Mouse (Mus musculus) adrenal gland, adult 18-20 months (tissue): ENCODE measurements around the gene Zfp473. TPM values are rescaled to one million over a fixed set of nuclear protein-coding genes. Genes with fewer than 3 reads are reported as not detected.
"Not testable (repeated sequence)": the region's sequence is repeated elsewhere in the genome, so short reads cannot be mapped to it uniquely, and the experiment has no call there.

Experiments used
- DNase-seq, 2 experiments: peaks; one replicate each; pipeline ENCODE4 v3.0.0; 2021 to 2022; ENCODE audit warnings: low spot score in 2 of 2
- total RNA-seq, 2 experiments: library from RNA; stranded (reverse); gene quantifications; 1 replicate in 1 of 2; 2 replicates in 1 of 2; pipeline ENCODE4 v1.2.3; 2021

Zfp473 gene
- total RNA-seq, 2 experiments from 2014 or later = 0.30 to 0.51 TPM

DNA sequence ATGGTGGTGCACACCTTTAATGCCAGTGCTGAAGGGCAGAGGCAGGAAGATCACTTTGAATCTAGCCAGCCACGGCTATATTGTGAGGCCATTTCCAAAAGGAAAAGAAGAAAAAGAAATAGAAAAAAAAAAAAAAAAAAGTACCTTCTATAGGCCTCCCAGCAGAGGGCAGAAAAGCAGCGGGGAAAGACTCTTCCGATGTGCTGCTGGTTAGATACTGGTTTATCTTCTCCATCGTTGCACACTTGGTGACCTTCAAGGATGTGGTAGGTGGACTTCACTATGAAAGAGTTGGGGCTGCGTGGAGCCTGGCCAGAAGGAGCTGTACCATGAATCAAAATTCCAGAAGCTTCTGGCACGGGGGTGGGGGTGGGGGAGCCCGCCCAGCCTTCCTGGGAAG, 26.5 kb downstream of the Zfp473 start:
- no peak for DNase-seq

DNA sequence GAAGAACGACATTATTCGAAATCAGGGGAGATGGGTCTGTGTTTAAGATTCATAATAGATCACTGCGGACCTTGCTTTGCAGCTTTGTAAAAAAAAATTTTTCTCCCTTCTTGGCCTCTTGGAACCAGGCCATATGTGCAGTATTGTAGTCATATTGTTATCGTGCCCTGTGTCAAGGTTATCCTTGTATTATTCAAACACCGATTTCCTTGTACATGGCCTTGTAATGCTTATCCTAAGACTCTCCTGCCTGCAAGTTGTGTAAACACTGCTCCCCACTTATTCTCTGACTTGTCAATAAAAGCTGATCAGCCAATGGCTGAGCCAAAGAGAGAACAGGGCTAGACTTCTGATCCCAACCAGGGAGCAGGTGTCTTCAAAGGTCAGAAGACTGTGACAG, 28.8 kb downstream of the Zfp473 start:
- DNase-seq = no peak

DNA sequence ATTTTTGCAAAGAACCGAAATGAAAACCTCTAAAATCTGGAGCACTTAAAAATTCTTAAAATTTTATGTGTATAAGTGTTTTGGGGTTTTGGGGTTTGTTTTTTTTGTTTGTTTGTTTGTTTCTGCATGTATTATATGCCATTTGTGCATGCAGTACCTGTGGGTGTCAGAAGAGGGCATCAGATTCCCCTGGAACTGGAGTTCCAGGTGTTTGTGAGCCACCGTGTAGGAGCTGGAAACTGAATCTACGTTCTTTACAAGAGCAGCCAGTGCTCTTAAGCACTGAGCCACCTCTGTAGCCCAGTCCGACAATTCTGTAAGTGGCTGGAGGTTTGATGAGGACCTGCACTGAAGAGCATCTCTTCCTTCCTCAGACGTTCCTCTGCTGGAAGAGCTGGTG, 41.0 kb downstream of the Zfp473 start:
- no peak for DNase-seq

DNA sequence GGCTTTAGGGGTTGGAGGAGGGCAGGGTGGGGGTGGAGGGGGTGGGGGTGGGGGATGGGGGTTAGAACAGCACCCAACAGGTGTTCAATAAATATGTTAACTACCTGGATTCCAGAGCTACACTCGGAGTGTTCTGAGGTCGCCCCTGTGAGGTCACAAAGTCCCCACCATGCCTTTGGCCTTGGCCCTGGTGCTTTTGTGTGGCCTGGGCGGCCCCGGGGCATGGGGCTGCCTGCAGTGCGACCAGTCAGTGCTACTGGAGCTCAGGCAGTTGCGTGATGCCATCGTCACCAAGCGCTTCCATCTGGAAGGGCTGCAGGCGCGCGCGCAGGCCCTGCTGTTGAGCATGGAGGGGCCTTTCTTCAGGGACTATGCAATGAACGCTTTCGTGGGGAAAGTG, 42.3 kb downstream of the Zfp473 start, which contains the start of gene Izumo2:
TSS of gene Izumo2 (plus strand) at position 169 of the 400 bp plus-strand sequence.
- no peak for DNase-seq

DNA sequence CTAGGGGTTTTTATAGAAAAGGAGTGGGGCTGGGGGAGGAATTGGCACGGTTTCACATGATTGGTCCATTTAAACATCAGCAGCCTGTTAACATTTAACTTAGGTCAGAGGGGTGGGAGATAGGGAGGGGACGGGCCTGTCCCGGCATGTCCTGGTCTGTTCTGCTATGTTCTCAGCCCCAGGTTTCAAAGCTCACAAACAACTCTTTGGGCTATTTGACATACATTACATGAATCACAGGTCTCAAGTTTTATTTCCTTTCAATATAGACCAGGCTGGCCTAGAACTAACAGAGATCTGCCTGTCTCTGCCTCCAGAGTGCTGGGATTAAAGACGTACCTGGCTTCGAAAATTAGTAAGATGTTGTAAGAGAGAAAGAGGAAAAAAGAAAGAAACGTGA, 42.8 kb downstream of the Zfp473 start:
- DNase-seq = not testable (repeated sequence)

DNA sequence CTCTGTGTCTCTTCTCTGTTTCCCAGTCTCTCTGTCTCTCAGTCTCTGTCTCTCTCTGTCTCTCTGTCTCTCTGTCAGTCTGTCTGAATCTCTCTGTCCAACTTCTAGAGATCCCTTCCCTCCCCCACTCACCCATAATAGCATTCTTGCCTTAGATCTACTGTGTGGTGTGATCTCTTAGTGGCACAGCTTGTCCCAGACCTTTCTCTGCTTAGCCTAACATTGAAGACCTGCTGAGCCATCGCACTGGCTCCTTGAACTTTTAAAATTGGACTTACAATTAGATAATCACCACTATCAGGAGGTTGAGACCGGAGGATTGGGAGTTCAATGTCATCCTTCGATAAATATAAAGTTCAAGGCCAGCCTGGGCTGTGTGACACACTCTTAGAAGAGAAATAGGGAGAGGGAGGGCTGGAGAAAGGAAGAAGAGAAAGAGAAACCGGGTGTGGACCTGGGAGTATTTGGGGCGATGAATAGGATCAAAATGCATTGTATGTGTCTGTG, 43.6 kb downstream of the Zfp473 start:
- peak in 1 of 2 experiments; percentile 24 for DNase-seq

DNA sequence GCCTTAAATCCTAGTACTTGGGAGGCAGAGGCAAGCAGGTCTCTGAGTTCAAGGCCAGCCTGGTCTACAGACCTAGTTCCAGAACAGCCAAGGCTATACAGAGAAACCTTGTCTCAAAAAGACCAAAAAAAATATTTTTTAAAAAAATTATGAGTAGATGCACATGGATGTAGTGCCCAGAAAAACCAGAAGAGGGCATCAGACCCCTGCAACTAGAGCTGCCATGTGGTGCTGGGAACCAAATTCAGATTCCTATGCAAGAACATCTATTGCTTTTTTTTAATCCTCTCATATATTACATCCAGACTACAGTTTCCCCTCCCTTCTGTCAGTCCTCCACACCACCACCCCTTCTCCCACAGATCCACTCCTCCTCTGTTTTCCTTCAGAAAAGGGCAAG, 44.5 kb downstream of the Zfp473 start:
- DNase-seq = no peak

DNA sequence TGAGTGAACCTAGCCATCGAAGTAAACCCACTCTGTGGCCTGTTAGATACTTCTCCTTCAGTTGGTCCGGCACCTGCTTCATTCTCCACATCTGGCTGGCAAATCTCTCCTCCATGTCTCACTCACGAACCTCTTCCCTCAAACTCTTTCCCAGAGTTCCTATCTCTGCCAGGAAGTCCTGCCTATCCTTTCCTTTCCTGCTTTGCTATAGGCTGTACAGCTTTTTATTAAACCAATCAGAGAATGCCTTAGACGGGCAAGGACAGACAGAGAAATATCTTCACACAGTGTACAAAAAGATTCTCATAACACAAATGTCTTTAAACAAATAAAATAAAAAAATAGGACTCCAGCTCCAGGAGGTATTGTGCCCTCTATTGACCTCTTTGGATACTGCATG, 45.8 kb downstream of the Zfp473 start:
- no peak for DNase-seq

DNA sequence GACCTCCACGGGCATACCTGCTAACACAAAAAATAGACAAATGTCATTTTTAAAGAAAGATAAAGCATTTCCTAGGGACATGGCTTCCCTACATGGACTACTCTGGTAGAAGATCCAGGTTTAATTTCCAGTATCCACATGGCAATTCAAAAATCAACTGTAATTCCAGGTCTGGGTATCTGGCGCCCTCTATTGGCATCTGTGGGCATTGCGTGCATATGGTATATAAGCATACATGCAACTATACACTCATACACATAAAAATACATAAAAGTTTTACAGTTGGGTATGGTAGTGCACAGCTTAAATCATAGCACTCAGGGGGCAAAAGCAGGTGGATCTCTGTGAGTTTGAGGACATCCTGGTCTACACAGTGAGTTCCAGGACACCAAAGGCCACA, 46.5 kb downstream of the Zfp473 start:
- DNase-seq = peak; percentile 36 to 49

DNA sequence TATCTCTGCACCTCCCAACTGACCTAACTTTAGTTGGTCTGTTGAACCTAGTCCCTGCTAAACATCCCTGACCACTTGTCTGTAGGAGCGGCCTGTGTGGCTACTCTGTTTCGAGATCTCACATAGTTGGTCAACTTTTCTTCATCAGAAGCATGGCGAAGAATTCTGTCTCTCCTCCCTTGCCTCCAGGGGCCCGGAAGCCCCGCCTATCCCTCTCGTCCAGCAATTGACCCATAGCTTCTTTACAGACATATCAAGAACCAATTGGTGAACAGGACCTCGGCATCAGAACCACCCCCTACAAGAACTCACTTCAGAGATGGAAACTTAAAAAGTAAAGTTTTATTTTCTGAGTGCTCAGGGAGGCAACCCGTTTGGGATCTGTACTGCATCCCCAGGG, 47.9 kb downstream of the Zfp473 start:
- DNase-seq = no peak

DNA sequence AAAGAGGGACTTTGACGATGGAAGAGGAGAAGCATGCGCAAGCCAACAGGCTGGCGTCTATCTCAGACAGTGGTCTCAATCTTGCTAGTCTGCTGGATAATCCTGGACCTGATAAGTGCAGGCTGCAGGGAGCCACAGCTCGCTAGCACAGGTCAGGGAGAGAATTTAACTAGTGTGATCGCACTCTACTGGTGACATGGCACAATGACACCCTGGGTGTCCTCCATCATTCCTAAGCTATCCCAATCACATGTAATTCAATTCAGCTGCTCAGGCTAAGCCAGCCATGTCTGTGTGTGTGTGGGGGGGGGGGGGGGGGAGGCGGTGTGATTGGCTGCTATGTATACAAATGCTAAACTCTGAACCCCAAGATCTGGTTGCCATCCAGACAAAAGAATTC, 48.9 kb downstream of the Zfp473 start:
- no peak for DNase-seq

DNA sequence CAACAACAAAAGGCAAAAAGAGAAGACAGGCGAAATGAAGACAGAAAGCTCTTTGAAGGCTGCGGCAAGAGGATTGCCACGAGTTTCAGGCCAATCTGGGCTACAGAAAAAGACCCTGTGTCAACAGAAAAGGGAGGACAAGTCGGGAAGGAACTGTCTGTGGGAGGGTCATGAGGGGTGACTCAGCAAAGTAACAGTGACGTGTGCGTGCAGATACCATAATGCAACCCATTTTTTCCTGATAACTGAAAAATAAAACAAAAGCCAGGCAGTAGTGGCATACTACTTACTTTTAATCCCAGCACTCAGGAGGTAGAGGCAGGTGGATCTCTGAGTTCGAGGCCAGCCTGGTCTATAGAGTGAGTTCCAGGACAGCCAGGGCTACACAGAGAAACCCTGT, 52.9 kb downstream of the Zfp473 start:
- no peak for DNase-seq

DNA sequence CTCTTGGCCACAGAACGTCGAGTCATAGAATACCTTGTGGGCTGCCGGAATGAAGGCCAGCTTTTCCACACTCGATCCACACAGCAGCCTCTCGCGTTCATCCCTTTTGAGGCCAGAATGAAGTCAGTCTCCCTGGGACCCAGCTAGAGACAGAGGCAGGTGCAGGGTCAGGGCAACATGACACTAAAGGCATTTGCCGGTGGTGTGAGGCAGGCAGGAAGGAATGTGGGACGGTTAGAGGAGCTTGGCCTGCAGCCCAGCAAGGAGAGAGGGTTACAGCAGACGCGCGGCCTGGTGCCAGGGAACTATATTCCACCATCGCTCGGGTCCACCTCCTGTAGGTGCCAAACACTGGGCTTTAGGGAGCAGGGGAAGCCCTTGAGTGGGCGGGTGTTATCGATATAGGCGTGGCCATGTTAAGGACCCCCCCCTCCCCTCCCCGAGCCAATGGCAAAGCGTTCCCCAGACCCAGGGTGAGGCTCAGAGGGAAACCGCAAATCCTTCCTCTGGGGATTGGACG, 53.6 kb downstream of the Zfp473 start:
- DNase-seq = peak; percentile 49 to 51

DNA sequence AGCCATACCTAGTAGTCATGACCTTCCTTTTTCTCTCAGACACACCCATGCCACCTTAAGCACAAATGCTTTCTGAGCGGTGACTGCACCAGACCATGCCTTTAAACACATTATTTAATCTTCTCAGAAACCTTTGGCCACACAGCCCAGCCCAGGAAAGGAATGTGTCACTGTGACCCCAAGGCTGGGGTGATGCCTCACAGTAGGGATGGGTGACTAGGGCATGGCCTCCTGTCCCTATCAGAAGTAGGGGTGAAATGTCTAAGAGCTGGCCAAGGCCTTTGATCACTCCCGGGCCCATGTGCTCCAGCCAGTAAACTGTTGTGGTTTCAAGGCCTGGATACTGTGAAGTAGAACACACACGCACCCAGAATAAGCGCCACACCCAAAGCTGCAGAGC, 55.6 kb downstream of the Zfp473 start:
- DNase-seq = no peak

DNA sequence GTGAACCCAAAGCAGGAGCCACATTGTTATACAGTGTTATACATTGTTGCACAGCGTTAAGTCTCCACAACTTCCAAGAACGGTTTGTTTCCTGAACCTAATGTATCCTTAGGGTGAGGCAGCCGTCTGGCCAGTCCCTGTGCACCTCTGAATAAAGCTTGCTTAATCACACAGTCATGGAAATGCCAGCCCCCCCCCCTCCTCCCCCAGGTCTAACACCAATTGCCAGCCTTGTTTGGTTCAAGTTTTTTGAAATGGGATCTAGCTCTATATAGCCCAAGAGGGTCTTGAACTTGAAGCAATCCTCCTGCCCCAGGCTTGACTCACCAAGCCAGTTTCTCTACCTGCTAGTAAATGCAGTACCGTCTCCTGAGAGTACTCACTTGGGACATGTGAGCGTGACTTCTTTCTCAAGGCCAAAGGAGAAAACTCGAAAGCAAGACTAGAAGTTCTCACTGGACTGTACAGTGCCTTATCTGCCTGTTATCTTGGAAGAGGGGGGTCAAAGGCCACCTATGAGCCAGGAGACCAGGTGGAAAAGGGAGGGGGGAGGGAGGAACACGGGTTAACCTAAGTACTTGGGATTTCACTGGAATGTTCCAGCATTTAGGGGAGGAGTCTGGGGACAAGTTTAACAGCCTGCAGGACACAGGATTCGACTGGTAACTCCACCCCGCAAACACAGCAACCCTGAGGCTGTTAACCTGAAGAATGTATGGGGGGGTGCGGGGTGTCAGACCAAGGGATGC, 57.2 kb downstream of the Zfp473 start:
- DNase-seq = no peak

DNA sequence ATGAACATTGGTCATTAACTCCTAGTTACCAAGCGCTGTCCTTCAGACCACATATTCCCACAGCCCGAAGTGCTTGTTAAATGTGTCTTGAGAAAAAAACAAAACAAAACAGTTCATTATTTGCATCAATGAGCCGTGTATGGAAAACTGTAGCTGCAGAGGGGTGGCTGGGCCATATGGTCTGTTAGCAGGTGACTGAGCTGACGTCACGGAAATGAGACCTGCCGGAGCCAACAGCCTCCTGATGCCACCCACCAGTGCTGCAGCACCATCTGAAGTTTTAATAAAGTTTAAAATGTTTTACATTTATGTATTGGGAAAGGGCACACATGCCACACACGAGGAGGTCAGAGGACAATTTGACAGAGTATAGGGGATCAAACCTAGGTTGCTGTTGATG, 61.5 kb downstream of the Zfp473 start:
- DNase-seq = no peak

DNA sequence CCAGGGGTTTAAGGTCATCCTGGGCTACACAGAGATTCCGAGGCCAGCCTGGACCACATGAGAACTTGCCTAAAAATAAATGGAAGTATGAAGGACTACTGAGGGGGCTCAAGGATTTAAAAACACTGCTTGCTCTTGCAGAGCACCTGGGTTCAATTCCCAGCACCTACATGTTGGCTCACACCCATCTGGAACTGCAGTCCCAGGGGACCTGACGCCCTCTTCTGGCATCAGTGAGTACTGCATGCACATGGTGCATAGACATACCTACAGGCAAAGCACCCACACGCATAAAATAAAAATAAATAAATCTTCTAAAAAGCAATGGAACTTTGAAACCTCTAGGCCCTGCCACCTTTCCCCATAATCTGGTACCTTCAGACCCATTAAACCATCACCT, 62.0 kb downstream of the Zfp473 start:
- no peak for DNase-seq

DNA sequence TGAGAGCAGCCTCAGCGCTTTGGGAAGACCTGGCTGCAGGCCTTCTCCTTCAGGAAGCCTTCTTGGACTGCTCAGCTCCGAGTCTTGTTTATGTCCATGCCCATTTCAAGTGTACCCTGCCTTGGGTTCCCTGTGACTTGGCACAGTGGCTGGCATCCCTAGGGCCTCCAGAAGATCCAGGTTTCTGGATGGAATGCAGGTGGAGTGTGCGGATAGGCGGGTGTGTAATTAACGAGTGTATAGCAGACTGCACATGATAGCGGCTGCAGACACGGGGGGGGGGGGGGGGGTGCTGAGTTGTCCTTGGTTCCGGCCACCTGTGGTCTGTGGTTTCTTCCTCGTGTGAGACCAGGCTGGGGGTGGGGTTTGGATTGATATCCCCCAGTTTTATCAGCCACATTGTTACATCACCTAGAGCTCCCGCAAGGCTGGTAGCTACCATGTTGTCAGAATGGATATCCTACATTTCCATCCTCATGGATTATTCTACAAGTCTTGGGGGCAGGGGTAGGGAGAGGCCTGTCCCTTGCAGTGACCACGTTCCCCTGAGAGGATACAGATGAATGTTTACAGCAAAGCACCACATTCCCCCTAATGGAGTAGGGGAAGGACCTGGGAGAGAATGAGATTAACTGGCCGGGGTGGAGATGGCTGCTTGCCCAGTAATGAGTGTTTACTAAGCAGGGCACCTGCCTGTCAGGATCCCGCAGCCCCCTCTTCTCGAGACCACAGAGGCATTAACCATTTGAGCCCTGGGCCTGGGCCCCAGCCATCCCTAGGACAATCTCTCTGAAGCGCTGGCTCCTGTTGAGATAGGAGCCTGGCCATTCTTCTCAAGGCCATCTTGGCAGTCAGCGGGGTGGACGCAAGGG, 65.1 kb downstream of the Zfp473 start:
- no peak for DNase-seq

DNA sequence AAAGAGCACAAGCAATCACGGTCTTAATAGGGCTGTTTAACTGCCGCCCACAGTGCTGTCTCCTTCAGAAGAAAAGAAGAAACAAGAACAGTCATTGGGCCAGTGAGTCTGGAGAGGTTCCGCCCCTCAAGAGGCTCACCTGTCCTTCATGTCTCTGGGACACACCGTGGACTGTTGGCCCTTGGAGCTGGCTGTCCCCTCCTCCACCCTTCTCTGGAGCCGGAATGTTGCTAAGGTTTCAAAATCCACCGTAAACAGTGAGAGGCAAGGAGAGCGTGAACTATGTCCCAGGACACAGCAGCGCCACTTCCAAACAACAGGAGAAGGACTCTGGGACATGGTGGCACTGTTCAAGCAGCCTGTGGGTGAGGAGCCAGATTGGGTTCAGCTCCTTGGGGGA, 67.2 kb downstream of the Zfp473 start:
- DNase-seq = no peak
